Mouse (Mus musculus) liver, postnatal 0 days (tissue): ENCODE measurements around the gene Olfr148.

Experiments used
- CTCF ChIP-seq: sonication (generic); IDR thresholded peaks from 2 replicates; pipeline ENCODE4 v1.5.1; 2016; ENCODE audit warnings: antibody characterized with exemption, low read depth
- EP300 ChIP-seq: IDR thresholded peaks from 2 replicates; pipeline ENCODE4 v1.6.1; 2016; ENCODE audit warnings: antibody characterized with exemption, low read depth, mild to moderate bottlenecking

DNA sequence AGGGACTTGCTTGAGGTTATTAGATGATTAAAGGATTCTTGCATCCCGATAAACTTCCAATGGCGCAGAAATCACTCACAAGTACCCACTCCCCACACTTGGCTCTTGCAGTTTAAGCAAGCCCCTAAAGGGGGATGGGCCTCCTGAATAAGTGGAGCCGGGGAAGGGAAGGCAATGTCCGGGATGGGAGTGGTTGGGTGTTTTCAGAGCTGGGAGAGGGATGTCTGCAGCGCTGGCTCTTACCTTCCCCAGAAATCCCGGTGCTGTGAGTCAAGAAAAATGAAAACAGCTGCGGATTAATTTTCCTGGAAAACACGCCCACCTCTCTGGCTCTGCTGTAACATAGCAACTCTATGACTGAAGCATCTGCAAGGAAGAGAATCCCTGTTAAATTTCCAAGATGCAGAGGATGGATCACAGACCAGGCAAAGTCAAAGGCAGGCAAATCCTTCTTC, 6.4 kb upstream of the Olfr148 start, which contains the start of gene AW551984:
- no peak for TF ChIP-seq EP300
- TF ChIP-seq CTCF, result no peak
